11 mouse cellular contexts compared by ENCODE assay signal in the genomic region with DNA sequence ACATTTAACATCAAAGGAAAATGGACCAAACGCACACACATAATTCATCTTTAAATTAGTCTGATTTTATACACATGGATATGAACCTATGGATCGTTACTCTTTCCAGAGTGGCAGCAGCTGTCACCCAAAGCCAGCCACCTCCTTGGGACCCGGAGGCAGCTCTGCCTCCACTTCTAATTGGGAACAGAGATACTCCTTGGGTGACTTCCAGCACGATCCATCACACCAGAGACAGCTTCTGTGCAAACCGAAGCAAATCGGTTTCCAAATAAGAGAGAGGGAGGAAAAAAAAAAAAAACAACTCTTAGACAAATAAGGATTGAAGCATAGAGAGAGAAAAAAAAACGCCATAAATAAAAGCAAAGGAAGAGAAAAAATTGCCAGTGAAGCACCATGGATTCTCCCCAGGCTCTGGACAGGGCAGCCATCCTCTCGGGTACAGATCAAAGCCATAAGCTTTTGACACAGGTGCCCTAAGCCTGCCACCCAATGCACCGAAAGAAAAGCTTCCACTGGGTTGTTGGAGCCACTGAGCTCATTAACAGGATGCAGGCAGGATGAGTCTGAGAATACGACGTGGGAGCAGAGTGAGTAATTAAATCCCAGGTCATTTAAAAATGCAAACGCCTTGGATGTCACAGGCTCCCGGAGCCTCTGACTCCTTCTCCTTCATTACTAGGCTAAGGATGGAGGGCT.
DNase-seq lines count a peak whose midpoint lies in the region; ATAC-seq and TF ChIP-seq lines count a peak whose summit lies in the region.
"Had no signal": no experiment of that assay in that cellular context is flagged by ENCODE, and none has a peak within 500 bp of the region (broad histone marks: within the 10 kb centered on the region; RNA-seq: fewer than 3 reads in every experiment).

No protein-coding gene starts in this region.

- no peaks in the 10 kb centered on the region for H3K36me3 ChIP-seq in kidney, embryonic 16.5 days (ENCODE audit: insufficient read depth, low read length)
- H3K36me3 ChIP-seq in embryonic facial prominence, embryonic 14.5 days (ENCODE audit: control insufficient read depth, insufficient read depth, low read length) = no peaks in the 10 kb centered on the region
- no peaks in the 10 kb centered on the region for H3K36me3 ChIP-seq in hindbrain, embryonic 15.5 days
- H3K36me3 ChIP-seq in neural tube, embryonic 13.5 days = no peaks in the 10 kb centered on the region
- no peaks in the 10 kb centered on the region for H3K36me3 ChIP-seq in heart, adult 2 months (ENCODE audit: control insufficient read depth, insufficient read depth, low read length)
- H3K36me3 ChIP-seq: embryonic facial prominence, embryonic 15.5 days had no signal

- intact Hi-C loops in heart, adult 2 months (cut with DNase I) = no loop called here

- TF ChIP-seq POLR2A in heart, adult 2 months (IDR thresholded peaks at IDR 0.05; ENCODE audit: insufficient read depth, low read depth, low read length) = no peak

- H3K27ac ChIP-seq in kidney, embryonic 16.5 days (ENCODE audit: low read length) = no peak overlapping the region
- no peak overlapping the region for H3K27ac ChIP-seq in embryonic facial prominence, embryonic 14.5 days (replicated peaks; ENCODE audit: low read depth, low read length)
- peak overlapping the region; percentile 75 for H3K27ac ChIP-seq in hindbrain, embryonic 15.5 days (replicated peaks)
- H3K27ac ChIP-seq in neural tube, embryonic 13.5 days (replicated peaks) = peak overlapping the region; percentile 85
- no peak overlapping the region for H3K27ac ChIP-seq in heart, adult 2 months
- H3K27ac ChIP-seq: embryonic facial prominence, embryonic 15.5 days had no signal

- TF ChIP-seq EP300 in heart, adult 2 months (IDR thresholded peaks at IDR 0.05; ENCODE audit: insufficient read depth, low read depth, low read length) = no peak

- H3K4me3 ChIP-seq in kidney, embryonic 16.5 days (ENCODE audit: low read length) = no peak overlapping the region
- H3K4me3 ChIP-seq in embryonic facial prominence, embryonic 14.5 days (ENCODE audit: low read depth, low read length) = no peak overlapping the region
- no peak overlapping the region for H3K4me3 ChIP-seq in hindbrain, embryonic 15.5 days
- no peak overlapping the region for H3K4me3 ChIP-seq in neural tube, embryonic 13.5 days
- no peak overlapping the region for H3K4me3 ChIP-seq in heart, adult 2 months
- H3K4me3 ChIP-seq: embryonic facial prominence, embryonic 15.5 days had no signal

- H3K4me1 ChIP-seq in kidney, embryonic 16.5 days (ENCODE audit: insufficient read depth, low read length) = peaks cover 15% of the 10 kb centered on the region
- peaks cover 3% of the 10 kb centered on the region; the same call in 1 of the 2 replicates for H3K4me1 ChIP-seq in embryonic facial prominence, embryonic 14.5 days (ENCODE audit: control insufficient read depth, insufficient read depth, low read length)
- H3K4me1 ChIP-seq in hindbrain, embryonic 15.5 days (replicated peaks) = peaks cover 40% of the 10 kb centered on the region
- peaks cover 55% of the 10 kb centered on the region for H3K4me1 ChIP-seq in neural tube, embryonic 13.5 days (replicated peaks)
- H3K4me1 ChIP-seq in heart, adult 2 months (ENCODE audit: control insufficient read depth, insufficient read depth, low read length) = peaks cover 1% of the 10 kb centered on the region; the same call in 1 of the 2 replicates

- H3K4me2 ChIP-seq in kidney, embryonic 16.5 days (replicated peaks; ENCODE audit: low read depth, low read length) = peak overlapping the region; percentile 3; the same call in 1 of the 2 replicates
- H3K4me2 ChIP-seq in embryonic facial prominence, embryonic 14.5 days (ENCODE audit: low read depth, low read length) = no peak overlapping the region
- peak overlapping the region; percentile 34 for H3K4me2 ChIP-seq in hindbrain, embryonic 15.5 days
- H3K4me2 ChIP-seq in neural tube, embryonic 13.5 days = peak overlapping the region; percentile 40
- H3K4me2 ChIP-seq: embryonic facial prominence, embryonic 15.5 days had no signal

- 13% methylated on average over 13 of the region's 13 CpGs for WGBS in kidney, embryonic 16.5 days
- WGBS in embryonic facial prominence, embryonic 14.5 days = 21% methylated on average over 13 of the region's 13 CpGs
- 8% methylated on average over 13 of the region's 13 CpGs for WGBS in hindbrain, embryonic 15.5 days
- 12% methylated on average over 13 of the region's 13 CpGs for WGBS in neural tube, embryonic 13.5 days
- 55% methylated on average over 13 of the region's 13 CpGs for WGBS in heart, adult 2 months

- no peak for TF ChIP-seq CTCF in heart, adult 2 months (IDR thresholded peaks at IDR 0.05)

- no peaks in the 10 kb centered on the region for H3K27me3 ChIP-seq in kidney, embryonic 16.5 days (ENCODE audit: insufficient read depth, low read length)
- H3K27me3 ChIP-seq in embryonic facial prominence, embryonic 14.5 days (replicated peaks; ENCODE audit: control insufficient read depth, insufficient read depth, low read length) = no peaks in the 10 kb centered on the region
- no peaks in the 10 kb centered on the region for H3K27me3 ChIP-seq in hindbrain, embryonic 15.5 days
- no peaks in the 10 kb centered on the region for H3K27me3 ChIP-seq in neural tube, embryonic 13.5 days
- no peaks in the 10 kb centered on the region for H3K27me3 ChIP-seq in heart, adult 2 months (ENCODE audit: control insufficient read depth, insufficient read depth, low read length)

- no peaks in the 10 kb centered on the region for H3K79me2 ChIP-seq in heart, adult 2 months (replicated peaks; ENCODE audit: control insufficient read depth, insufficient read depth, low read length)

- no peak overlapping the region for H3K9ac ChIP-seq in kidney, embryonic 16.5 days (replicated peaks; ENCODE audit: low read length)
- no peak overlapping the region for H3K9ac ChIP-seq in embryonic facial prominence, embryonic 14.5 days (ENCODE audit: low read depth, low read length)
- no peak overlapping the region for H3K9ac ChIP-seq in hindbrain, embryonic 15.5 days
- peak overlapping the region; percentile 45; the same call in 1 of the 2 replicates for H3K9ac ChIP-seq in neural tube, embryonic 13.5 days
- no peak overlapping the region for H3K9ac ChIP-seq in heart, adult 2 months (ENCODE audit: low read depth, low read length)
- H3K9ac ChIP-seq: embryonic facial prominence, embryonic 15.5 days had no signal

- H3K9me3 ChIP-seq in kidney, embryonic 16.5 days (ENCODE audit: low read length) = no peaks in the 10 kb centered on the region
- H3K9me3 ChIP-seq in embryonic facial prominence, embryonic 14.5 days (ENCODE audit: control insufficient read depth, low read length) = no peaks in the 10 kb centered on the region
- no peaks in the 10 kb centered on the region for H3K9me3 ChIP-seq in hindbrain, embryonic 15.5 days
- H3K9me3 ChIP-seq in neural tube, embryonic 13.5 days = no peaks in the 10 kb centered on the region
- H3K9me3 ChIP-seq: embryonic facial prominence, embryonic 15.5 days had no signal

- no peak for DNase-seq in kidney, adult 18-20 months
- peak; percentile 52 for DNase-seq in embryonic facial prominence, embryonic 14.5 days (ENCODE audit: low spot score)
- DNase-seq in heart, adult 2 months = no peak
- no peak for DNase-seq in thymus, postnatal 25 days
- no peak for DNase-seq in heart, adult 18-20 months
- DNase-seq: lung, adult 2 months had no signal

- no peak for ATAC-seq in kidney, embryonic 16.5 days (ENCODE audit: low FRiP score, low TSS enrichment)
- peak; percentile 30; the same call in 1 of the 2 replicates for ATAC-seq in embryonic facial prominence, embryonic 14.5 days (ENCODE audit: low read depth)
- ATAC-seq in hindbrain, embryonic 15.5 days (ENCODE audit: low FRiP score, low read depth) = peak; percentile 40; the same call in 1 of the 2 replicates
- peak; percentile 74; the same call in 1 of the 2 replicates for ATAC-seq in neural tube, embryonic 13.5 days (ENCODE audit: low read depth)
- ATAC-seq: inflammation-experienced regulatory T-cells, adult 6 months had no signal

Comparison
In these comparisons a context has a peak if more than half of its experiments do, and no peak if none do; other contexts are left out.
1. H3K27ac ChIP-seq: peak in hindbrain, embryonic 15.5 days (single experiment) and neural tube, embryonic 13.5 days (single experiment); none in kidney, embryonic 16.5 days (single experiment), embryonic facial prominence, embryonic 14.5 days (single experiment) and heart, adult 2 months (single experiment).